Mouse (Mus musculus) stomach, postnatal 0 days (tissue): ENCODE measurements at regions not wholly inside any gene's neighbourhood (a gene's known extent, or its start where the extent isn't known, plus 50 kb on each side); places are given as distances from the start of the nearest gene placed in this dataset.

Experiments used
- CTCF ChIP-seq: IDR thresholded peaks from 2 replicates; pipeline ENCODE4 v1.5.1; 2016; ENCODE audit warnings: antibody characterized with exemption, low read depth, mild to moderate bottlenecking, moderate library complexity
- EP300 ChIP-seq: optimal IDR thresholded peaks from 2 replicates; pipeline ENCODE3; 2016; ENCODE audit warnings: antibody characterized with exemption

- TF ChIP-seq CTCF (no peak), EP300 (no peak)
These were observed 73.7 kb upstream of the Wars2 start for GRCm38 (mm10) chr3:99067168-99067567.
